Mouse (Mus musculus): ENCODE results near the gene Crmp1. TPM values are rescaled to one million over a fixed set of nuclear protein-coding genes. Genes with fewer than 3 reads are reported as not detected.

Crmp1 gene
- polyA plus RNA-seq (2016; fragmentation: Nextera tagmentation; extraction: Ambion mirVana) = 142 and 235 TPM in 2 replicates

DNA sequence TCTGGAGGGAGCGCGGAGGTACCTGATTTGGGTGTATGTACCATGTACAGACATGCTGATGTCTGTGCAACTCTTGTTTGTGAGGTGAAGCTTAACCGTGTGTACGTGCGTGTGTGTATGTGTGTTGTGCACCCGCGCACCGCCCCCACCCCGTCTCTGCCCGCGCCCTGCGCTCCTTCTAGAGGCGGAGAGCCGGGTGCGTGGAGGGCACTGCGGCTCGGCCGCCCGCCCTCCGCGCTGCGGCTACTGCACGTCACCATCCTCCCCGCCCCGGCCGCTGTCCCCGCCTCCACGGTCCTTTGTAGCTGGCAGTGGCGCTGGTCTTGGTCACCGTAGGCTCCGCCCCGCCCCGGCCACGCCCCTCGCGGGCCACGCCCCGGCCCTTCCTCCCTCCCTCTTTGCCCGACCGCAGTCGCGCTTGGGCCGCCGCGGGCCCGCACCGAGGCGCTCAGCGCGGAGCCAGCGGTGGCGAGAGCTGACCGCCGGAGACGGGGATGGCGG is at the start of gene Crmp1:
TSS of gene Crmp1 (plus strand) at position 290 of the 501 bp plus-strand sequence.
- Histone ChIP-seq H3K36me3 (no peaks in the 10 kb centered on the region), H3K9me3 (replicated peaks) (no peaks in the 10 kb centered on the region), H3K27me3 (ENCODE audit: low read depth, poor library complexity, severe bottlenecking) (peaks cover 75% of the 10 kb centered on the region), H3K4me1 (peaks cover 53% of the 10 kb centered on the region), H3K27ac (replicated peaks) (peak within 1 kb of the TSS; percentile 42), H3K4me3 (peak within 1 kb of the TSS; percentile 87)
- peak; percentile 90 for DNase-seq (ENCODE audit: low spot score)
- under 1% methylated on average over 37 of the region's 56 CpGs for WGBS

DNA sequence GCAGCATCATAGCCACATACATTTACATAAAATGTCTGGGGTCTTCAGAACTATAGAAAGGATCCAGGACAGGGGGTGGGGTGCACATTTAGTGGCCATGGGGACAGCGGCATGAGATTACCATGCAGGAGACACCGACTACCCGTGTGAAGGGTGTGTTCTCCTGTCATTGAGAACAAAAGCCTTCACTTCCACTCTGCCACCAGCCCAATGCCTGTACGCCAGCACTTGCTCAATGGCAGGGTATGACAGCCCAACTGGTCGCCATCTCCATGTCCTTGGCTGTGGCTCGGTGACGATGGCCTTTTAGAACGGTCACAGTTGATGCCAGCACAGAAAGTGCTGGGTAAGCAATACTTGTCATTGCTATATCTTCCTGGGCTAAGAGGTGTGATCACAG is 45.5 kb upstream of the Crmp1 start:
- WGBS = 89% methylated on average over 8 of the region's 8 CpGs
- no peaks in the 10 kb centered on the region for H3K27me3 ChIP-seq (ENCODE audit: low read depth, poor library complexity, severe bottlenecking)
- H3K4me3 ChIP-seq = no peak overlapping the region
- no peak for DNase-seq (ENCODE audit: low spot score)
- H3K9me3 ChIP-seq (replicated peaks) = no peaks in the 10 kb centered on the region
- peaks cover 7% of the 10 kb centered on the region for H3K4me1 ChIP-seq
- no peak overlapping the region for H3K27ac ChIP-seq (replicated peaks)
- H3K36me3 ChIP-seq = no peaks in the 10 kb centered on the region

DNA sequence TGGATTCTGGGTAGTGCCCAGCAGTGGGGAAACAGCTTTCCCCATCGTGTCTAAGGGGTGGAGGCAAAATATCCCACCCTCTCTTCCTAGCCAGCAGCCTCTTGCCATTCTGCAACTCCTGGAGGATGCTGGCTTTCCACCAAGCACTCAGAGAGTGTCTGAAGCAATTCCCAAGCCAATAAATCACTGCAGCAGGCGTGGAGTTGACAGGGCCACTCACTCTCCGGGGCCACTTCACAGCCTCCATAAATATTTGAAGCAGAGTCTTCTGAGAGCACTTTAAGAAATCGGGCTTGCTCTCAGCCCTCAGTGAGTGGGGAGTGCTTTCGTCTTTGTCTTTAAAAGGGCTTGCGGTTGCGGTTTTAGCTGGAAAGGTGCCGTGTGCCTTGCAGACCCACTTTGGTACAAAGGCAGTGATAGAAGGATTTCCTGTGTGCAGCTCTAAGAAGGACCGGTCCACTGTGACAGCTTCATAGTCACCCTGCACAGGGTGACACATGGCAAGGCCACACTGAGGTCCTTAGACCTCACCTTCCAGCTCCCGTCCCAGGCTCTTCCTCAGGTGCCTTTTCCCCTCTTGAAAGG is 45.0 kb upstream of the Crmp1 start:
- Histone ChIP-seq H3K4me3 (no peak overlapping the region), H3K9me3 (replicated peaks) (no peaks in the 10 kb centered on the region), H3K27me3 (ENCODE audit: low read depth, poor library complexity, severe bottlenecking) (no peaks in the 10 kb centered on the region), H3K4me1 (peaks cover 7% of the 10 kb centered on the region), H3K27ac (replicated peaks) (no peak overlapping the region), H3K36me3 (no peaks in the 10 kb centered on the region)
- WGBS = 84% methylated on average over 10 of the region's 10 CpGs
- DNase-seq (ENCODE audit: low spot score) = no peak

- no peak overlapping the region for H3K27ac ChIP-seq (replicated peaks)
- H3K4me3 ChIP-seq = no peak overlapping the region
- peaks cover 12% of the 10 kb centered on the region for H3K4me1 ChIP-seq
- WGBS = 88% methylated on average over 3 of the region's 3 CpGs
- DNase-seq (ENCODE audit: low spot score) = no peak
- H3K36me3 ChIP-seq = no peaks in the 10 kb centered on the region
- H3K9me3 ChIP-seq (replicated peaks) = no peaks in the 10 kb centered on the region
- no peaks in the 10 kb centered on the region for H3K27me3 ChIP-seq (ENCODE audit: low read depth, poor library complexity, severe bottlenecking)
These were observed 44.3 kb upstream of the Crmp1 start for GRCm38 (mm10) chr5:37197423-37197822.

DNA sequence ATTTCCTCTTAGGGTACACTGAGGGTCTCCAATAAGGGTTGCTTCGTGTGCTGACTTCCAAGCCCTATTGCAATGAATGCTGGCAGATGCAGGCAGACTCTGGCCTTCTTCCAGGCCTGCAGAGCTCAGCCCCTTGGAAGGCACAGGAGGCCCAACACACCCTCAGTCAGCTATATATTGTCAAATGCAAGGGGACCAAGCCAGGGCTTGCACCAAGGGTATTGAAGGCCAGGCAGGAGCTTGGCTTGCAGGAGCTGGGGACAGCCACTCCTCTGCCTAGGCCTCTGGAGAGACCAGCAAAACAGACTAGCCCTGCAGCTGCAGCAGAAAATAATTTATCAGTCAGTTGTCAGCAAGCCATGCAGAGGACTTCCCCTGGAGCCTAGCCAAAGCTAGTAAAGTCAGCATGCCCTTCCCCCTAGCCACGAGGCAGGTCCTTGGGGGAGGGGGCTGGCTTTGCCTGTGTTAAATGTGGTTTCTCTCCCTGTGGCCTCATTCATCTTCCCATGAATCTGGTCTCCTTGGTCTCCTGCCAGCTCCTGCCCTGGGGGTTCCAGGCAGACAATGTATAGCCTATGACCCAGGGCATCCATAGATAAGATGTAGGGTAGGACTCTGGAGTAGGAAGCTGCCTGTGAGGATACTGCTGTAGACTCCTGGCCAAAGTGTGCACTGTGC is 43.6 kb upstream of the Crmp1 start:
- no peak for DNase-seq (ENCODE audit: low spot score)
- no peaks in the 10 kb centered on the region for H3K36me3 ChIP-seq
- peaks cover 13% of the 10 kb centered on the region for H3K4me1 ChIP-seq
- H3K27me3 ChIP-seq (ENCODE audit: low read depth, poor library complexity, severe bottlenecking) = no peaks in the 10 kb centered on the region
- 67% methylated on average over 2 of the region's 2 CpGs for WGBS
- H3K4me3 ChIP-seq = no peak overlapping the region
- H3K27ac ChIP-seq (replicated peaks) = peak overlapping the region; percentile 25
- H3K9me3 ChIP-seq (replicated peaks) = no peaks in the 10 kb centered on the region

DNA sequence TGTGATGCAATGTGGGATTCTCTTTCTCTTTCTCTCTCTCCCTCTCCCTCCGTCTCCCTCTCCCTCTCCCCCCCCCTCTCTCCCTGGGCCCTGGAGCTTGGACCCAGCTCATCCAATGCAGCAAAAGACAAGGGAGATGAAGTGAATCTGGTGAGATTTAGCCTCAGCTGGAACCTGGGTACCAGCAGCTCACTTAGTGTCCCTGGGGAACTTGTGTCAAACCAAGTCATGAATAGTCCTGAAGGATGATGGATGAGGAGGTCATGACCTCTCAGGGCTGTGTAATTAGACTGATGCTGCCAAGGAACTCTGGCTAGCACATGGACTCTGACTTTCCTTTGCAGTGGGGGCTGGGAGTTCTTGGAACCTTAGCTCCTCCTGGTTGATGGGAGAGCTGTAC is 39.5 kb upstream of the Crmp1 start:
- peak overlapping the region; percentile 4; the same call in 1 of the 2 replicates for H3K27ac ChIP-seq (replicated peaks)
- DNase-seq (ENCODE audit: low spot score) = no peak
- H3K4me3 ChIP-seq = no peak overlapping the region
- H3K9me3 ChIP-seq (replicated peaks) = no peaks in the 10 kb centered on the region
- H3K36me3 ChIP-seq = no peaks in the 10 kb centered on the region
- 23% methylated on average over 1 of the region's 1 CpGs for WGBS
- H3K4me1 ChIP-seq = peaks cover 13% of the 10 kb centered on the region
- H3K27me3 ChIP-seq (ENCODE audit: low read depth, poor library complexity, severe bottlenecking) = no peaks in the 10 kb centered on the region

- no peak for DNase-seq (ENCODE audit: low spot score)
- H3K27ac ChIP-seq (replicated peaks) = no peak overlapping the region
- no peaks in the 10 kb centered on the region for H3K27me3 ChIP-seq (ENCODE audit: low read depth, poor library complexity, severe bottlenecking)
- no peaks in the 10 kb centered on the region; the same call in 1 of the 2 replicates for H3K9me3 ChIP-seq (replicated peaks)
- H3K4me1 ChIP-seq = 0 out of 2 replicates have a peak, but pooled peaks cover 7% of the 10 kb centered on the region
- H3K36me3 ChIP-seq = no peaks in the 10 kb centered on the region
- no peak overlapping the region for H3K4me3 ChIP-seq
- 89% methylated on average over 7 of the region's 7 CpGs for WGBS
These were observed 36.9 kb upstream of the Crmp1 start for GRCm38 (mm10) chr5:37204886-37205285.

DNA sequence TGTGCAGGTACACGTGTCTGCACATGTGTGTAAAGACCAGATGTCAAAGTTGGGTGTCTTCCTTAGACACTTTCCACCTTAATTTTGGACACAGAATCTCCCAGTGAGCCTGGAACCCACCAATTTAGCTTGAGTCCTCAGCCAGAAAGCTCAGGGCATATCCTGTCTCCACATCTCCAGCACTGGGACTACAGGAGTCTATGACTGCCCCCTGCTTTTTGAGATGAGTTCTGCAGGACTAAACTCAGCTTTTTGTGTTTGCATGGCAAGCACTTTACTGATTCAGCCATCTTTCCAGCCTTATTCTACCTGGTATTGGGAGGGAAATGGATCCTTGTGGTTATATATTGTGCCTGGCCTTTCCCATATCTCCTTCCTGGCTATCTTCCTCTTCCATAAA is 36.3 kb upstream of the Crmp1 start:
- Histone ChIP-seq H3K4me1 (0 out of 2 replicates have a peak, but pooled peaks cover 7% of the 10 kb centered on the region), H3K36me3 (no peaks in the 10 kb centered on the region), H3K27ac (replicated peaks) (no peak overlapping the region), H3K27me3 (ENCODE audit: low read depth, poor library complexity, severe bottlenecking) (no peaks in the 10 kb centered on the region), H3K9me3 (replicated peaks) (no peaks in the 10 kb centered on the region; the same call in 1 of the 2 replicates), H3K4me3 (no peak overlapping the region)
- 85% methylated on average over 1 of the region's 1 CpGs for WGBS
- no peak for DNase-seq (ENCODE audit: low spot score)

GRCm38 (mm10) chr5:37206364-37206763 is 35.4 kb upstream of the Crmp1 start:
- no peaks in the 10 kb centered on the region for H3K27me3 ChIP-seq (ENCODE audit: low read depth, poor library complexity, severe bottlenecking)
- no peaks in the 10 kb centered on the region; the same call in 1 of the 2 replicates for H3K9me3 ChIP-seq (replicated peaks)
- H3K4me3 ChIP-seq = no peak overlapping the region
- WGBS = 60% methylated on average over 2 of the region's 2 CpGs
- no peaks in the 10 kb centered on the region for H3K36me3 ChIP-seq
- no peak for DNase-seq (ENCODE audit: low spot score)
- H3K4me1 ChIP-seq = 0 out of 2 replicates have a peak, but pooled peaks cover 7% of the 10 kb centered on the region
- no peak overlapping the region for H3K27ac ChIP-seq (replicated peaks)

DNA sequence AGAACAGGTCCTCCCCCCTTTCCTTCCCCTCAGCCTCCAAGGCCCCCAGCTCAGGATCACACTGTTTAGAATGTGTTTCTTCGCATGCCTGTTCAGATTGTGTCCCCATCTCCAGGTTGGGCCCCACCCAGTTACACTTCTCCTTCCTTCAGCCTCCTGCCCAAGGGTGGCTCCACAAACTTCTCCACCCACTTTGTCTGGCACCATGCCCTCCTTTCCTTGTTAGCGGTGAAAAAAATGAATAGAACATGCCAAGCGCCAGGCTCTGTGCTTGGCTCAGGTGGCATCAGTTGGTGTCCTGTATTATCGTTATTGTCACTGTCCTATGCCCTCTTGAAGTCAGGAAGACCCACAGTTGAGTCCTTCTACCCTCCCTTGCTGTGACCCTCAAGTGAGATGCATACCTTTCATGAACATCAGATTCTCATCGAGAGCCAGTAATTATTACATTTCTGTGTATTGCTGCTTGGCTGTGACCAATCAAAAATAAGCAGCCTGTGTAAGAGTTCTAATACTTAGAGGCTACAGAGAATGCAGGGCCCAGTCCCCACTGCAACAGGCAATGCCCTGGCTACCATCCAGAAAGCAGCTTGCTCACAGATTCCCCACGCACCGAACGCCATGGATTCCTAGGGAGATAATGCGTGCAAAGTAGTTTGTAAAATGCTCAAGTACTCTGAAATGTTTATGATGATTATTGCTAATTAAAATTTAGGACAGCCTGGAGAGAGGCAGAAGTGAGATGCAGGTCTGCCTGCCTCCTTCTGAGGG is 28.6 kb upstream of the Crmp1 start:
- no peak overlapping the region for H3K4me3 ChIP-seq
- no peaks in the 10 kb centered on the region for H3K27me3 ChIP-seq (ENCODE audit: low read depth, poor library complexity, severe bottlenecking)
- no peaks in the 10 kb centered on the region for H3K4me1 ChIP-seq
- WGBS = 94% methylated on average over 9 of the region's 9 CpGs
- no peaks in the 10 kb centered on the region for H3K36me3 ChIP-seq
- no peak overlapping the region for H3K27ac ChIP-seq (replicated peaks)
- no peaks in the 10 kb centered on the region; the same call in 1 of the 2 replicates for H3K9me3 ChIP-seq (replicated peaks)
- no peak for DNase-seq (ENCODE audit: low spot score)

- no peaks in the 10 kb centered on the region for H3K27me3 ChIP-seq (ENCODE audit: low read depth, poor library complexity, severe bottlenecking)
- WGBS = 82% methylated on average over 4 of the region's 4 CpGs
- H3K4me3 ChIP-seq = no peak overlapping the region
- no peaks in the 10 kb centered on the region for H3K9me3 ChIP-seq (replicated peaks)
- H3K36me3 ChIP-seq = no peaks in the 10 kb centered on the region
- H3K27ac ChIP-seq (replicated peaks) = no peak overlapping the region
- DNase-seq (ENCODE audit: low spot score) = no peak
- H3K4me1 ChIP-seq = no peaks in the 10 kb centered on the region
These were observed 28.0 kb upstream of the Crmp1 start for GRCm38 (mm10) chr5:37213709-37214103.

GRCm38 (mm10) chr5:37214614-37215013 is 27.1 kb upstream of the Crmp1 start:
- H3K4me3 ChIP-seq = no peak overlapping the region
- DNase-seq (ENCODE audit: low spot score) = no peak
- no peak overlapping the region for H3K27ac ChIP-seq (replicated peaks)
- no peaks in the 10 kb centered on the region for H3K27me3 ChIP-seq (ENCODE audit: low read depth, poor library complexity, severe bottlenecking)
- no peaks in the 10 kb centered on the region for H3K9me3 ChIP-seq (replicated peaks)
- H3K36me3 ChIP-seq = no peaks in the 10 kb centered on the region
- 92% methylated on average over 6 of the region's 6 CpGs for WGBS
- H3K4me1 ChIP-seq = peaks cover 8% of the 10 kb centered on the region; the same call in 1 of the 2 replicates

All from midbrain, embryonic 10.5 days (tissue).